Mouse (Mus musculus) bone marrow macrophage, adult 2 months (primary cell): ENCODE results near the gene Kl. TPM values are rescaled to one million over a fixed set of nuclear protein-coding genes. Genes with fewer than 3 reads are reported as not detected.

Experiments used
- H3K27ac ChIP-seq: 2 replicates; pipeline ENCODE4 v1.5.1; 2012; ENCODE audit warnings: low read depth, low read length; ENCODE audit not compliant: insufficient read depth
- H3K4me1 ChIP-seq: 2 replicates; pipeline ENCODE4 v1.6.1; 2012; ENCODE audit warnings: low read length; ENCODE audit not compliant: control insufficient read depth, insufficient read depth
- H3K4me3 ChIP-seq: 2 replicates; pipeline ENCODE4 v1.5.1; 2012; ENCODE audit warnings: mild to moderate bottlenecking, low read length, moderate library complexity; ENCODE audit not compliant: insufficient read depth
- CTCF ChIP-seq: IDR thresholded peaks from 2 replicates; pipeline ENCODE4 v1.5.1; 2012; ENCODE audit warnings: low read depth, mild to moderate bottlenecking, low read length, moderate library complexity
- POLR2A ChIP-seq: IDR thresholded peaks from 2 replicates; pipeline ENCODE4 v1.6.1; 2012; ENCODE audit warnings: mild to moderate bottlenecking, low read depth, low read length, borderline replicate concordance
- polyA plus RNA-seq: library from polyadenylated mRNA; stranded (reverse); fragments of >200 nt; gene quantifications from 2 replicates; pipeline ENCODE4 v1.2.4, GENCODE M21; 2012; ENCODE audit not compliant: missing spikeins, insufficient read depth, insufficient read length

Gene Kl
- not detected in 2 replicates for polyA plus RNA-seq

DNA sequence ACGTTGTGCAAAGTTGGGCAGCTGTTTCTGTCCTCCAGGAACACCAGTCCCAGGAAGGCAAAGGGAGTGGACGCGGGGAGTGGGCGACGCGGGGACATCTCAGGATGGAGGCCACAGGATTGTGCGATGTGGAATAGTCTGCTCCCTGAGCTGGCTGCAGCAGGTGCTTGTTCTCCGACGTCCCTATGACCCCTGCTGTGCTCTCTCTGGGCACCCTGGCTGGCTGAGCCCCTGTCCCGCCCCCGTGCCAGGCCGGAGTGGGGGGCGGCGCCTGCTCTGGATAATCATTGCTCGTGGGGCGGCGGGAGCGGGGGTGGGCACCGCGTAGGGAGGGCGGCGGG lies at the start of gene Kl:
TSS of gene Kl (plus strand) at position 280 of the 341 bp plus-strand sequence.
- peak within 1 kb of the TSS; percentile 23; the same call in 1 of the 2 replicates for H3K4me3 ChIP-seq
- no peaks in the 10 kb centered on the region for H3K4me1 ChIP-seq
- TF ChIP-seq CTCF: no peak
- H3K27ac ChIP-seq: no peak within 1 kb of the TSS

DNA sequence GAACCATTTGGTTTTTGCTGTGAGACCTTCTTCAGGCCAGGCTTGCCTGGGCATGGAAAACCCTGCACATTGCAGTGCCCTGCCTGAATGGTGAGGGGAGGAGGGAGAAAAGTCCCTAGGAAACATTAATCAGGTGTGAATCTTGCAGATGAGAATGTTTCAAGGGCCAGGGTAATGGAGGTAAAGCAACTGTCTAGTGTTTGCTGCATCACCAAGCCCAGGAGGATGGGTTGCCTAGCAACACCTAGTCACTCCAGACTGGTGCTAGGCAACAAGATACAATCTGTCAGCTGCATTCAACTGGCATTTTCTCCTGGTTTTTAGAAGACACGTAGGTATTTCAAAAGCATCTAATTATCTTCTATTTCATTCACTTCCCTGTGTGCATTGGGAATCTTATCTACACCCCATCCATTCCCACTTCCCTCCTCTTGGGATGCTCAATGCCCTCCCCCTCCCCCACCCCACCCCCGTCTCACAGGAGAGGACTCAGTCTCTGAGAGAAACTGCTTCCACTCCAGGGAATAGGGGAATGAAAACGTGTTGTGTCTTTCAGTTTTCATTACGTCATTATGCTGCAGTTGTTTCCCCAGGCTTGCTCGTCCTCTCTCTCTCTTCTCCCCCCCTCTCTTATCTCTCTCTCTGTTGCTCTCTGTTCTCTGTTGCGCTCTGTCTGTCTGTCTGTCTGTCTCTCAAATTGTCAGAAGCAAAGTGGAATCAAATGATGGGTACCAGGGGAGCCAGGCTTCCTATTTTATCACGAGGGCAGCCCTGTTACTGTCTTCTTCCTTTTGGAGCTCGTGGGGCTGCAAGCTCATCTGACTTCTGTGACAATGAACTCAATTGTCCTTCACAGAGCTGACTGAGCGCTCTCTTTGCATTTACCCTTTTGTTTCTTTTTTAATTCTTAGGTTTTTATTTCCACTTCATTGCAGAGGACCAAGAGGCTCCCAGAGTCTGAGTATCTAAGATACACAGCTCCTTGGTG lies 46.1 kb upstream of the Kl start:
- Histone ChIP-seq H3K4me1 (no peaks in the 10 kb centered on the region), H3K27ac (no peak overlapping the region), H3K4me3 (no peak overlapping the region)
- no peak for TF ChIP-seq CTCF
- no peak for TF ChIP-seq POLR2A

- no peak overlapping the region for H3K27ac ChIP-seq
- no peaks in the 10 kb centered on the region for H3K4me1 ChIP-seq
- TF ChIP-seq CTCF (no peak), POLR2A (no peak)
- no peak overlapping the region for H3K4me3 ChIP-seq
Observed at GRCm38 (mm10) chr5:150912156-150912555, 40.3 kb upstream of the Kl start.

- TF ChIP-seq POLR2A (no peak), CTCF (no peak)
- no peaks in the 10 kb centered on the region for H3K4me1 ChIP-seq
- H3K27ac ChIP-seq: no peak overlapping the region
- no peak overlapping the region for H3K4me3 ChIP-seq
Observed at GRCm38 (mm10) chr5:150912656-150913055, 39.8 kb upstream of the Kl start.

DNA sequence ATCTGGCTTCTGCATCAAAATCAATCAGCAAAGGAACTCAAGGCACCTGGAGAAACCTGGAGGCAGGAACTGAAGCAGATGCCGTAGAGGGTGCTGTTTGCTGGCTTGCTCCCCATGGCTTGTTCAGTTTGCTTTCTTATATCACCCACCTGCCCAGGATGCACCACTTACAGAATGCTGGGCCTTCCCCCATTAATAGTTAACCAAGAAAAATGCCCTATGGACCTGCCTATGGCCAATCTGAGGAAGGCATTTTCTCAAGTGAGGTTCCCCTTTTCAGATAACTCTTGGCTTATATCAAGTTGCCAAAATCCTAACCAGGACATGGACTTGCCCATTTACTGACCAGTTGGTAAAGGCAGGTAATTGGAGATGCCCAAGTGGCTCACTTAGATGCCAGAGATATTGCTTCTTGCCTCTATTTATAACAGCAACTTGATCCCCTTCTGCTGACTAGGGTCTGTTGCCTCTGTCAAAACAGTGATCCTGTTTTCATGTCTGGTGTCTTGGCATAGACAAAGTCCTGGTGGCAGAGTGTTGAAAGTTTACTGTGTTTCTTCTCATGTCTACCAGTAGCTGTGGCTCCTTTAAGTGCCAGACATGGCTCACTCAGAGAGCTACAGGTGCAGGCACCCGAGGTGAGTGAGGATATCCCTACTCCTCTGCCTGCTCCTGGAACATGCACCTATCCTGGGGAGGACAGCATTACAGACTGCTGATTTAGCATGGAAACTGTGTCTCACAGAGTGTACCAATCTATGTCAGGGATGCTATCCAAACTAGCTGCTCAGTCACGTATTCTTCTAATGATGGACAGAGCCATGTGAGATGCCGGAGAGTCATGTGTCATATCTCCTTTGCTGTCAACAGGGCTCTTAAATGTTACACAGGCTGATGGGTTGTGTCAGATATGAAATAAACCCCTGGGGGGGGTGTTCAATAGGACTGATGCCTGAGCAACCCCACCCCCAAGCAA lies 37.0 kb upstream of the Kl start:
- Histone ChIP-seq H3K4me3 (no peak overlapping the region), H3K27ac (no peak overlapping the region), H3K4me1 (no peaks in the 10 kb centered on the region)
- TF ChIP-seq POLR2A: no peak

DNA sequence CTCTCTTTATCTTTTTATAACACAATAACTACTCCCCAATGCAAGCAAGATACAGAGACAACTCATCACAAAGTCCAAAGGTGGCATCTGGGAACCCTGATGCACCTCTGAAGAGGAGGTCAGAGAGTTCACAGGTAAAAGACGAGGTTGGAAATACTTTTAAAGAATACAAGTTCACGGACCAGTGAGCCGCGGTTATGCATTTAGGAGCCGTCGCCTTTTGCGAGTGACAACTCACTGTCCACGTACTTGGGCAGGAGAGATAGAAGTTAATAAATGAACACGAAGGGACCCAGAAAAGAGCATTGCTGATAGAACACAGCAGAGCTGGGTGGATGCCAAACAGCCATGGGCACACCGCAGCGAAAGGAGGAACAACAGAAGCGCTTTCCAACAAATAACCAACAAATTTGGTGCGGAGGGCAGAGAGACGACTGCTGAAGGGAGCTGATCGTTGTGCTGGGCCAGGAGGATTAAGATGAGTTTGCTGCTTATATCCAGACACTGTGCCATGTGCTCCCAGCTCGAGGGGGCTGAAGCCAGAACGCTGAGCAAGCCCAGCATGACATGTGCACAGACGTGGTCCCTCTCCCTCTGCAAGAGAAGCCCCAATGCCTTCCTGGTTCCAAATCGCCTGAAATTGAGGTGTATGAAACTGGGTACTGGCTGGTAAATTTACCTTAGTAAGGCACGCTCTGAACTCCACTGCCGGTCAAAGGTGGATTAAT lies 35.1 kb upstream of the Kl start:
- no peak for TF ChIP-seq POLR2A
- no peak for TF ChIP-seq CTCF
- H3K4me3 ChIP-seq: no peak overlapping the region
- no peak overlapping the region for H3K27ac ChIP-seq
- no peaks in the 10 kb centered on the region for H3K4me1 ChIP-seq

DNA sequence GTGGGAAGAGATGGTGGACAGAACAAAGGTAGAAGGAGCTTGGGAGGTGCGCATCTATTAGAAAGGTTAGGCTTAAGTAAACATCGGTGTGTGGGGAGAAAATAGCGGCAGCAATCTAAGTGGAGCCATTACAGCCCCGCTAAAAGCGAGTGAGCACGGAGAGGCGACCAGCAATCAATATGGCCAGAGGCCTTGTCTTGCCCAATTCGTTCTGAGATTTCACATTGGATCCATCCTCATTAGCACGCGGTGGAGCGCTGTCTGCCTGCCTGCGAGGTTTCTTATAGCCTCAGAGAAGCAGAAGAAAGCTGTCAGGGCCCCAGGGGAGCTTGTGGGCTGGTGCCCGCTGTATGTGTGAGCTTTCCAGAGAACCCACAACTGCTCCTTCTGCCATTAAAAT lies 33.8 kb upstream of the Kl start:
- H3K27ac ChIP-seq: no peak overlapping the region
- H3K4me3 ChIP-seq: no peak overlapping the region
- H3K4me1 ChIP-seq: no peaks in the 10 kb centered on the region
- no peak for TF ChIP-seq CTCF
- no peak for TF ChIP-seq POLR2A

DNA sequence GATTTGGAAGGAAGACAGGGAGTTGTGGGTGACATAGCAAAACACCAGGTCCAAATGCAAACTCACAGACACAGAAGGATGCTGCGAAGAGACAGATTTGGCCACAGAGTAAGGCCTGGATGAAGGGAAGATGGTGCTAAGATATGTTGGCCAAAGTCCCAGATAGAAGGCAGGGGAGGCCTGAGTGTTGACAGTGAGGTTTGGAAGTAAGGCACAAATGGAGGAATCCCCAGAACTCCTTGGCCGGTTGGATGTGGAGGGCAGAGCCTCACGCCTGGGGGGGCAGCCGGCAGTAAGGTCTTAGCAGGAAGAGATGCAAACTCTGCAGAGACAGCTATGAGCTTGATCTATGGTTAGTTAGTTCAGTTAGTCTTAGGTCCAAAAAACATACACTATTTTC lies 33.1 kb upstream of the Kl start:
- Histone ChIP-seq H3K4me1 (no peaks in the 10 kb centered on the region), H3K27ac (no peak overlapping the region), H3K4me3 (no peak overlapping the region)
- TF ChIP-seq POLR2A: no peak
- TF ChIP-seq CTCF: no peak

- TF ChIP-seq CTCF: no peak
- no peak for TF ChIP-seq POLR2A
- Histone ChIP-seq H3K4me3 (no peak overlapping the region), H3K27ac (no peak overlapping the region), H3K4me1 (no peaks in the 10 kb centered on the region)
Observed at GRCm38 (mm10) chr5:150919961-150920360, 32.4 kb upstream of the Kl start.
